Mouse (Mus musculus) CH12F3 (cell line): ENCODE results near the gene Skp2.
"Not testable (repeated sequence)": the region's sequence is repeated elsewhere in the genome, so short reads cannot be mapped to it uniquely, and the experiment has no call there.

ENCODE experiments used
- in situ Hi-C: fragments of 300-500 bp; cut with MboI; formaldehyde crosslinking; loops from 2 replicates; pipeline ENCODE4 v1.14.3; 2020; ENCODE audit warnings: low sequenced_read_pairs

Gene Skp2

GRCm38 (mm10) chr15:9155325-9155724 is at the start of gene Skp2:
Gene Skp2 (minus strand): TSS chr15:9155425.
- in situ Hi-C loops: no loop called here

GRCm38 (mm10) chr15:9198421-9198820 is 43.2 kb upstream of the Skp2 start:
- in situ Hi-C loops: no loop called here

- in situ Hi-C loops: not testable (repeated sequence)
Measured at GRCm38 (mm10) chr15:9192685-9193084, 37.5 kb upstream of the Skp2 start.

- in situ Hi-C loops: no loop called here
Measured at GRCm38 (mm10) chr15:9189796-9190195, 34.6 kb upstream of the Skp2 start.

GRCm38 (mm10) chr15:9183995-9184394 is 28.8 kb upstream of the Skp2 start:
- in situ Hi-C loops: no loop called here

GRCm38 (mm10) chr15:9177038-9177437 is 21.8 kb upstream of the Skp2 start:
- in situ Hi-C loops: no loop called here

GRCm38 (mm10) chr15:9164125-9164524 is 8.9 kb upstream of the Skp2 start:
- in situ Hi-C loops: no loop called here

GRCm38 (mm10) chr15:9162557-9163070 is 7.4 kb upstream of the Skp2 start:
- in situ Hi-C loops: no loop called here

- in situ Hi-C loops: no loop called here
Measured at GRCm38 (mm10) chr15:9140684-9141171, 14.5 kb downstream of the Skp2 start.

- in situ Hi-C loops: no loop called here
Measured at GRCm38 (mm10) chr15:9140252-9140680, 15.0 kb downstream of the Skp2 start, which contains the start of gene Lmbrd2. Gene Lmbrd2 (plus strand): TSS chr15:9140550.

GRCm38 (mm10) chr15:9139447-9139846 is 15.8 kb downstream of the Skp2 start:
- in situ Hi-C loops: no loop called here

GRCm38 (mm10) chr15:9134891-9135507 is 20.2 kb downstream of the Skp2 start:
- in situ Hi-C loops: no loop called here

- in situ Hi-C loops: no loop called here
Measured at GRCm38 (mm10) chr15:9132693-9133443, 22.4 kb downstream of the Skp2 start.

- in situ Hi-C loops: no loop called here
Measured at GRCm38 (mm10) chr15:9131499-9131888, 23.7 kb downstream of the Skp2 start.

- in situ Hi-C loops: no loop called here
Measured at GRCm38 (mm10) chr15:9130772-9131498, 24.3 kb downstream of the Skp2 start.

GRCm38 (mm10) chr15:9127051-9127791 is 28.0 kb downstream of the Skp2 start:
- in situ Hi-C loops: no loop called here

- in situ Hi-C loops: no loop called here
Measured at GRCm38 (mm10) chr15:9124856-9125255, 30.4 kb downstream of the Skp2 start.

- in situ Hi-C loops: no loop called here
Measured at GRCm38 (mm10) chr15:9122989-9123388, 32.2 kb downstream of the Skp2 start.

GRCm38 (mm10) chr15:9120081-9120480 is 35.1 kb downstream of the Skp2 start:
- in situ Hi-C loops: no loop called here

GRCm38 (mm10) chr15:9118852-9119251 is 36.4 kb downstream of the Skp2 start:
- in situ Hi-C loops: no loop called here

- in situ Hi-C loops: no loop called here
Measured at GRCm38 (mm10) chr15:9114599-9114998, 40.6 kb downstream of the Skp2 start.
